Mouse (Mus musculus) bone marrow, adult 2 months (tissue): ENCODE data around the gene Kcnq5.

ENCODE experiments used
- CTCF ChIP-seq: fragments of 200-500 bp; IDR thresholded peaks from 2 replicates; pipeline ENCODE4 v1.5.1; 2011; ENCODE audit warnings: low read length, control low read depth; ENCODE audit not compliant: control insufficient read depth, insufficient read depth
- POLR2A ChIP-seq: fragments of 200-500 bp; IDR thresholded peaks from 2 replicates; pipeline ENCODE4 v1.6.1; 2011; ENCODE audit warnings: low read depth, mild to moderate bottlenecking, control low read depth, low read length, borderline replicate concordance; ENCODE audit not compliant: control insufficient read depth

GRCm38 (mm10) chr1:21961251-21962082, at the start of gene Kcnq5:
- peak; percentile 4; the same call in 1 of the 2 replicates for TF ChIP-seq POLR2A
- no peak for TF ChIP-seq CTCF
